Mouse (Mus musculus) embryonic facial prominence, embryonic 12.5 days (tissue): ENCODE measurements around the gene Palm2. TPM values are rescaled to one million over a fixed set of nuclear protein-coding genes. Genes with fewer than 3 reads are reported as not detected.
A peak's percentile ranks its signal among the peaks of the same experiment; 100 is the strongest.

Experiments used
- ATAC-seq: fragments of 200-750 bp; cut with Nextera tagmentation; 2 replicates; pipeline ENCODE4 v1.8.0; 2017; ENCODE audit not compliant: insufficient number of reproducible peaks, insufficient read depth, low FRiP score, low TSS enrichment
- H3K27ac ChIP-seq: fragments of 300-500 bp; sonication (generic); 2 replicates; pipeline ENCODE4 v1.5.1; 2016; ENCODE audit warnings: mild to moderate bottlenecking
- H3K27me3 ChIP-seq: fragments of 300-500 bp; sonication (generic); 2 replicates; pipeline ENCODE4 v1.6.1; 2016; ENCODE audit warnings: mild to moderate bottlenecking, moderate library complexity
- H3K36me3 ChIP-seq: fragments of 300-500 bp; sonication (generic); 2 replicates; pipeline ENCODE4 v1.6.1; 2016; ENCODE audit warnings: mild to moderate bottlenecking
- H3K4me1 ChIP-seq: fragments of 300-500 bp; sonication (generic); 2 replicates; pipeline ENCODE4 v1.6.1; 2016
- H3K4me2 ChIP-seq: fragments of 300-500 bp; sonication (generic); replicated peaks from 2 replicates; pipeline ENCODE4 v1.6.1; 2016; ENCODE audit warnings: mild to moderate bottlenecking, moderate library complexity
- H3K4me3 ChIP-seq: fragments of 300-500 bp; sonication (generic); 2 replicates; pipeline ENCODE4 v1.5.1; 2016; ENCODE audit warnings: mild to moderate bottlenecking
- H3K9ac ChIP-seq: fragments of 300-500 bp; sonication (generic); 2 replicates; pipeline ENCODE4 v1.6.1; 2016; ENCODE audit warnings: mild to moderate bottlenecking, moderate library complexity
- H3K9me3 ChIP-seq: fragments of 300-500 bp; sonication (generic); 2 replicates; pipeline ENCODE4 v1.6.1; 2016; ENCODE audit warnings: mild to moderate bottlenecking, moderate library complexity
- WGBS: fragments of 180-500 bp; shearing (Covaris S2); methylation state at CpG from one replicate; pipeline ENCODE4 v1.1.7; 2016; 5-methylcytosine and 5-hydroxymethylcytosine counted together
- polyA plus RNA-seq: library from polyadenylated mRNA; unstranded; fragments of >200 nt; fragmentation: Nextera tagmentation; extraction: Ambion mirVana; gene quantifications from 2 replicates; pipeline ENCODE4 v1.2.1, GENCODE M21; 2016

Palm2 gene
- polyA plus RNA-seq, 1 experiment from 2014 or later = 11.5 TPM

GRCm38 (mm10) chr4:57570229-57570628 lies 136.2 kb downstream of the Palm2 start:
- Histone ChIP-seq H3K9me3 (no peaks in the 10 kb centered on the region), H3K4me1 (peaks cover 23% of the 10 kb centered on the region), H3K36me3 (no peaks in the 10 kb centered on the region), H3K27me3 (no peaks in the 10 kb centered on the region), H3K27ac (peak overlapping the region; percentile 13; the same call in 1 of the 2 replicates), H3K4me2 (peak overlapping the region; percentile 66), H3K9ac (no peak overlapping the region), H3K4me3 (0 out of 2 replicates have a peak overlapping the region, but pooled peaks have one; percentile 53)
- ATAC-seq = no peak
- WGBS = 61% methylated on average over 3 of the region's 3 CpGs

- H3K9ac ChIP-seq = no peak overlapping the region
- H3K4me3 ChIP-seq = no peak overlapping the region
- H3K4me1 ChIP-seq = peaks cover 12% of the 10 kb centered on the region; the same call in 1 of the 2 replicates
- no peaks in the 10 kb centered on the region for H3K36me3 ChIP-seq
- H3K27ac ChIP-seq = no peak overlapping the region
- H3K27me3 ChIP-seq = no peaks in the 10 kb centered on the region
- H3K9me3 ChIP-seq = no peaks in the 10 kb centered on the region
- no peak overlapping the region for H3K4me2 ChIP-seq
- no peak for ATAC-seq
- 89% methylated on average over 3 of the region's 3 CpGs for WGBS
Observed at GRCm38 (mm10) chr4:57574181-57574580, 140.1 kb downstream of the Palm2 start.

- Histone ChIP-seq H3K4me1 (peaks cover 11% of the 10 kb centered on the region; the same call in 1 of the 2 replicates), H3K36me3 (no peaks in the 10 kb centered on the region), H3K4me3 (no peak overlapping the region), H3K4me2 (no peak overlapping the region), H3K9ac (no peak overlapping the region), H3K27me3 (no peaks in the 10 kb centered on the region), H3K9me3 (no peaks in the 10 kb centered on the region), H3K27ac (no peak overlapping the region)
- 81% methylated on average over 6 of the region's 6 CpGs for WGBS
- no peak for ATAC-seq
Observed at GRCm38 (mm10) chr4:57574646-57575045, 140.6 kb downstream of the Palm2 start.

DNA sequence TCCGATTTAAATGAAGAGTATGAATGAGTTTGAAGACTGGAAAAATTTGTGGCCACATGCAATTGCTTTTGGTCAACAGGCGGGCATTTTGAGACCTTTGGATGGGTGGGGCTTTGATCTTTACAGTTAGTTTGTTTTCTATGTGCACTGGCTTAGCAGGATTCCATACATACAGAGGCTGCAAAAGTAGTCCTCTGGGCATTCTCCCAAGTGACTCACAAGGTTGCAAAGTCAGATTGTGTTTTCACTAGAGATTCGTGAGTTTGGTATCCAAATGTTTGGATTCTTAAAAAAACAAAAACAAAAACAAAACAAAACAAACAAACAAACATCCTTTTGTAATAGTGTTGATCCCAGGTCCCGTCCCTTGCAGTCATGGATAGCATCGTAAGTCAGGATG lies 141.6 kb downstream of the Palm2 start:
- ATAC-seq = no peak
- no peak overlapping the region for H3K4me3 ChIP-seq
- no peak overlapping the region for H3K27ac ChIP-seq
- no peaks in the 10 kb centered on the region for H3K27me3 ChIP-seq
- no peaks in the 10 kb centered on the region for H3K36me3 ChIP-seq
- H3K4me2 ChIP-seq = no peak overlapping the region
- 81% methylated on average over 5 of the region's 5 CpGs for WGBS
- H3K9ac ChIP-seq = no peak overlapping the region
- H3K9me3 ChIP-seq = no peaks in the 10 kb centered on the region
- H3K4me1 ChIP-seq = peaks cover under 1% of the 10 kb centered on the region; the same call in 1 of the 2 replicates

- Histone ChIP-seq H3K4me3 (no peak overlapping the region), H3K36me3 (no peaks in the 10 kb centered on the region), H3K4me2 (no peak overlapping the region), H3K27ac (no peak overlapping the region), H3K9ac (no peak overlapping the region), H3K9me3 (no peaks in the 10 kb centered on the region), H3K4me1 (no peaks in the 10 kb centered on the region), H3K27me3 (no peaks in the 10 kb centered on the region)
- WGBS = 84% methylated on average over 11 of the region's 11 CpGs
- ATAC-seq = no peak
Observed at GRCm38 (mm10) chr4:57576095-57576494, 142.0 kb downstream of the Palm2 start.

- no peaks in the 10 kb centered on the region for H3K4me1 ChIP-seq
- WGBS = 82% methylated on average over 10 of the region's 10 CpGs
- ATAC-seq = no peak
- no peaks in the 10 kb centered on the region for H3K9me3 ChIP-seq
- H3K27me3 ChIP-seq = no peaks in the 10 kb centered on the region
- H3K4me2 ChIP-seq = no peak overlapping the region
- H3K27ac ChIP-seq = no peak overlapping the region
- H3K9ac ChIP-seq = no peak overlapping the region
- no peaks in the 10 kb centered on the region for H3K36me3 ChIP-seq
- no peak overlapping the region for H3K4me3 ChIP-seq
Observed at GRCm38 (mm10) chr4:57579683-57580082, 145.6 kb downstream of the Palm2 start.

- ATAC-seq = no peak
- Histone ChIP-seq H3K9ac (no peak overlapping the region), H3K27me3 (no peaks in the 10 kb centered on the region), H3K9me3 (no peaks in the 10 kb centered on the region), H3K4me3 (no peak overlapping the region), H3K27ac (no peak overlapping the region), H3K36me3 (no peaks in the 10 kb centered on the region), H3K4me1 (no peaks in the 10 kb centered on the region), H3K4me2 (no peak overlapping the region)
- 92% methylated on average over 6 of the region's 6 CpGs for WGBS
Observed at GRCm38 (mm10) chr4:57585281-57585800, 151.3 kb downstream of the Palm2 start.

GRCm38 (mm10) chr4:57586933-57587658 lies 153.0 kb downstream of the Palm2 start:
- Histone ChIP-seq H3K9me3 (no peaks in the 10 kb centered on the region), H3K27me3 (no peaks in the 10 kb centered on the region), H3K27ac (no peak overlapping the region), H3K4me3 (no peak overlapping the region), H3K4me1 (no peaks in the 10 kb centered on the region), H3K4me2 (no peak overlapping the region), H3K9ac (no peak overlapping the region), H3K36me3 (no peaks in the 10 kb centered on the region)
- no peak for ATAC-seq
- 62% methylated on average over 7 of the region's 7 CpGs for WGBS

DNA sequence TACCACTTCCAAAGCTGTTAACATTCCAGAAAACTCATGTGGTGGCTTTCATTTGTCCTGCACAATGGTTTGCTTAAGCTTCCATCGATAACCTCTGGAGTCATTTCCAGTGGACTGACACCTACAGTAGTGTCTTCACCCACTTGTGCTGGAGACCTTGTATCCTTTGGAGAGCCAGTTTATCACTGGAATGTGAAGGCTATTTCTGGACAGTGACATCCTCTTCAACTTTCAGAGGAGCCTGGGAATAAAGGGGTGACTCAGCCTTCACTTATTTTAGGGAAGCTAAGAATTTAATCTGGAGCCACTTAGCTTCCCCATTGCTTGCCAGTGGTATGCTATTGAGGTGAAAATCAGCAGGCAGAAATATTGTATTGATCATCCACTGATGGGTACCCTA lies 154.3 kb downstream of the Palm2 start:
- H3K9ac ChIP-seq = no peak overlapping the region
- H3K4me1 ChIP-seq = no peaks in the 10 kb centered on the region
- no peaks in the 10 kb centered on the region for H3K27me3 ChIP-seq

DNA sequence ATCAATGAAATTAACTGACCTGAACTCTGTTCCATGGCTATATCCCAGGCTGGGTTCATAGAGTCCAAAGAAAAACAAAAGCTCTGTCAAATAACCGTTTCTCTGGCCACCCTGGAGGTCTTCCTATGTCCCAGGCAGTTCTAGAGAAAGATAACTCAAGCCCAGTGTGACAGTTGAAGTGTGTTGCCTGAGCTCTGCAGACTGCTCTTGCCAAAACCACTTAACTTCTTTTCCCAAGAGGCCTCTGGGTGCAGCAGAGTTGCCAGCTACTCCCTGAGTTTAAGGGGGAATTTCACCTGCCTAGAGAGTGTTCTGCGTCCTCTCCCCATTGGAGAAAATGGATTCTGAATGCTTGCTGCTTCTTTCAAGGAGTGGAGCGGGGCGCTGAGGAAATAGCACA lies 158.7 kb downstream of the Palm2 start:
- Histone ChIP-seq H3K36me3 (no peaks in the 10 kb centered on the region), H3K27me3 (no peaks in the 10 kb centered on the region), H3K4me3 (no peak overlapping the region), H3K27ac (no peak overlapping the region), H3K4me2 (no peak overlapping the region), H3K9me3 (no peaks in the 10 kb centered on the region), H3K9ac (no peak overlapping the region), H3K4me1 (no peaks in the 10 kb centered on the region)
- WGBS = 85% methylated on average over 4 of the region's 4 CpGs
- ATAC-seq = no peak

More for the DNA sequence above, 154.3 kb downstream of the Palm2 start:
- no peak overlapping the region for H3K4me3 ChIP-seq
- 98% methylated on average over 1 of the region's 1 CpGs for WGBS
- no peaks in the 10 kb centered on the region for H3K36me3 ChIP-seq
- ATAC-seq = no peak
- no peaks in the 10 kb centered on the region for H3K9me3 ChIP-seq
- H3K27ac ChIP-seq = no peak overlapping the region
- H3K4me2 ChIP-seq = no peak overlapping the region

DNA sequence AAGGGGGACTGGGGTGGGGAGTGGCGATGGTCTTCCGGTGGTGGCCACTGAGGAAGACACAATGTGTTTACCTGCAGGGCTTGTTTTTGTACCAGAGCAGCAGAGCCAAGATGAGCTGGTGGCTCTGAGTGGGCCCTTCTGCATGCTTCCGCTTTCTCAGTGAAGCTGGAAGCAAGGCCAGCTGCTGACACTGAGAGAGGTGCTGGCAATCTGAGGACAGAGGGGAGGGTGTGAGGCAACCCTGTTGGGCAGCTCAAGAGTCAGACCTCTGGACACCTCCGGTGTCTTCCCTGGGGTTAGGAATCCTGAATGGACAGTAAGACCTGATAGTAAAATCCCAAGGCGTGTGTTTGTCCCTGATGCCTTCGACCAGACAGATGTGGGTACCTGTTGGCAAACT lies 165.9 kb downstream of the Palm2 start:
- Histone ChIP-seq H3K4me3 (no peak overlapping the region), H3K9ac (no peak overlapping the region), H3K9me3 (no peaks in the 10 kb centered on the region), H3K4me2 (no peak overlapping the region), H3K4me1 (no peaks in the 10 kb centered on the region), H3K36me3 (no peaks in the 10 kb centered on the region), H3K27me3 (no peaks in the 10 kb centered on the region), H3K27ac (no peak overlapping the region)
- 93% methylated on average over 6 of the region's 6 CpGs for WGBS
- ATAC-seq = no peak

DNA sequence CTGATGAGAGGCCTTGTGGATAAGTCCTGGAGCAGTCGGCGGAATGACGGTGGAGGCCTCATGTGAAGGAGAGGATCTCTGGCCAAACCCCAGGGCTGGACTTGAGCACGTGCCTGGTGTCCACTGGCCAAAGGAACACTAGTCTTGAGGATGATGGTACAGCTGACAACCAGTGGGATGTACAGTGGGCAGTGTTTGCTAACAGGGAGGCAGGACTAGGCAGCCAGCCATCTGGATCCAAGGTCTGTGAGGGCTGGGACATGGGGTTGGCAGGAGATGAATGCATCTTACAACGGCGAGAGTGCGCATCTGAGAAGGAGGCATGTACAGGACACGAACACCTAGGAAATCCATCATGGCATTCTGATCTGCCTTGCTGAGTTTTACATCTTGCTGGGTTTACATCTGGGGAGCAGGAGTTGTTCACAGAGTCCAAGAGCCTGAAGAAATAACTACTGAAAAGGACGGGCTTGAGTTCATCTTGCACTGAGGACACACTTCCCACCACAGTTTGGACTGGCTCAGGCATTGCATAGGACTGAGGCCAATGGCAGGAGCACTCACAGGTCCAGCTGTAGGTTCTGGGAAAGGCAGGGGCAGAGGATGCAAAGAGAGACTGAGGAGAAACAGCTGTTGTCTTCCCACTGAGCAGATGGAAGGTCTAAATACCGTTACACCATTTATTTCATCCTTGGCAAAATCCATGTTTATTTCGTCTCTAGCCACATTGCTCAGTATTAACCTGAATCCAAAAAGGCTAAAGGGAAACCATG lies 166.8 kb downstream of the Palm2 start:
- H3K36me3 ChIP-seq = no peaks in the 10 kb centered on the region
- no peak overlapping the region for H3K9ac ChIP-seq
- no peak for ATAC-seq
- H3K4me3 ChIP-seq = no peak overlapping the region
- no peaks in the 10 kb centered on the region for H3K4me1 ChIP-seq
- no peak overlapping the region for H3K27ac ChIP-seq
- H3K27me3 ChIP-seq = no peaks in the 10 kb centered on the region
- H3K4me2 ChIP-seq = no peak overlapping the region
- H3K9me3 ChIP-seq = no peaks in the 10 kb centered on the region
- WGBS = 90% methylated on average over 11 of the region's 11 CpGs
